Mouse (Mus musculus): ENCODE measurements around the gene Adprm. TPM values are rescaled to one million over a fixed set of nuclear protein-coding genes. Genes with fewer than 3 reads are reported as not detected.
A peak's percentile ranks its signal among the peaks of the same experiment; 100 is the strongest.

Gene Adprm
- polyA plus RNA-seq, 1 experiment from 2014 or later: 37.5 TPM

- no peak overlapping the region for H3K27ac ChIP-seq (replicated peaks)
- peaks cover 49% of the 10 kb centered on the region for H3K27me3 ChIP-seq
- H3K4me3 ChIP-seq: no peak overlapping the region
- H3K9me3 ChIP-seq: no peaks in the 10 kb centered on the region
- no peak overlapping the region for H3K9ac ChIP-seq (replicated peaks)
- no peak for ATAC-seq (ENCODE audit: low FRiP score, low read depth)
- H3K4me2 ChIP-seq (replicated peaks): no peak overlapping the region
- WGBS: 9% methylated on average over 6 of the region's 6 CpGs
- peaks cover 8% of the 10 kb centered on the region; the same call in 1 of the 2 replicates for H3K4me1 ChIP-seq
- no peaks in the 10 kb centered on the region for H3K36me3 ChIP-seq
Observed at GRCm38 (mm10) chr11:67085489-67085888, 33.1 kb upstream of the Adprm start.

- peaks cover 16% of the 10 kb centered on the region; the same call in 1 of the 2 replicates for H3K4me1 ChIP-seq
- H3K4me3 ChIP-seq: no peak overlapping the region
- WGBS: 43% methylated on average over 32 of the region's 32 CpGs
- no peaks in the 10 kb centered on the region for H3K36me3 ChIP-seq
- H3K4me2 ChIP-seq (replicated peaks): no peak overlapping the region
- no peak for ATAC-seq (ENCODE audit: low FRiP score, low read depth)
- no peak overlapping the region for H3K27ac ChIP-seq (replicated peaks)
- no peaks in the 10 kb centered on the region for H3K9me3 ChIP-seq
- peaks cover 49% of the 10 kb centered on the region for H3K27me3 ChIP-seq
- H3K9ac ChIP-seq (replicated peaks): no peak overlapping the region
Observed at GRCm38 (mm10) chr11:67083712-67084340, 31.4 kb upstream of the Adprm start.

GRCm38 (mm10) chr11:67083239-67083638 is 30.8 kb upstream of the Adprm start:
- Histone ChIP-seq H3K4me3 (no peak overlapping the region), H3K4me1 (peaks cover 16% of the 10 kb centered on the region; the same call in 1 of the 2 replicates), H3K9me3 (no peaks in the 10 kb centered on the region), H3K4me2 (replicated peaks) (no peak overlapping the region), H3K27ac (replicated peaks) (no peak overlapping the region), H3K9ac (replicated peaks) (no peak overlapping the region), H3K27me3 (peaks cover 49% of the 10 kb centered on the region), H3K36me3 (no peaks in the 10 kb centered on the region)
- ATAC-seq (ENCODE audit: low FRiP score, low read depth): no peak
- WGBS: 61% methylated on average over 6 of the region's 6 CpGs

GRCm38 (mm10) chr11:67082793-67083192 is 30.4 kb upstream of the Adprm start:
- Histone ChIP-seq H3K36me3 (no peaks in the 10 kb centered on the region), H3K4me1 (peaks cover 16% of the 10 kb centered on the region; the same call in 1 of the 2 replicates), H3K4me2 (replicated peaks) (no peak overlapping the region), H3K9ac (replicated peaks) (no peak overlapping the region), H3K27me3 (peaks cover 49% of the 10 kb centered on the region), H3K9me3 (no peaks in the 10 kb centered on the region), H3K27ac (replicated peaks) (no peak overlapping the region), H3K4me3 (no peak overlapping the region)
- WGBS: 90% methylated on average over 13 of the region's 13 CpGs
- ATAC-seq (ENCODE audit: low FRiP score, low read depth): no peak

GRCm38 (mm10) chr11:67082188-67082587 is 29.8 kb upstream of the Adprm start:
- peaks cover 18% of the 10 kb centered on the region; the same call in 1 of the 2 replicates for H3K4me1 ChIP-seq
- H3K27me3 ChIP-seq: peaks cover 48% of the 10 kb centered on the region
- H3K36me3 ChIP-seq: no peaks in the 10 kb centered on the region
- WGBS: 86% methylated on average over 7 of the region's 7 CpGs
- no peak overlapping the region for H3K4me2 ChIP-seq (replicated peaks)
- no peak overlapping the region for H3K9ac ChIP-seq (replicated peaks)
- H3K4me3 ChIP-seq: no peak overlapping the region
- H3K27ac ChIP-seq (replicated peaks): no peak overlapping the region
- H3K9me3 ChIP-seq: no peaks in the 10 kb centered on the region
- ATAC-seq (ENCODE audit: low FRiP score, low read depth): no peak

GRCm38 (mm10) chr11:67081125-67081649 is 28.8 kb upstream of the Adprm start:
- Histone ChIP-seq H3K36me3 (no peaks in the 10 kb centered on the region), H3K9ac (replicated peaks) (no peak overlapping the region), H3K27me3 (peaks cover 38% of the 10 kb centered on the region), H3K9me3 (no peaks in the 10 kb centered on the region), H3K4me3 (no peak overlapping the region), H3K4me2 (replicated peaks) (peak overlapping the region; percentile 31), H3K27ac (replicated peaks) (peak overlapping the region; percentile 46; the same call in 1 of the 2 replicates), H3K4me1 (peaks cover 18% of the 10 kb centered on the region; the same call in 1 of the 2 replicates)
- peak; percentile 70 for ATAC-seq (ENCODE audit: low FRiP score, low read depth)
- 3% methylated on average over 11 of the region's 11 CpGs for WGBS

- no peaks in the 10 kb centered on the region for H3K36me3 ChIP-seq
- H3K4me3 ChIP-seq: no peak overlapping the region
- 5% methylated on average over 3 of the region's 3 CpGs for WGBS
- H3K27me3 ChIP-seq: peaks cover 37% of the 10 kb centered on the region
- H3K9ac ChIP-seq (replicated peaks): no peak overlapping the region
- peaks cover 18% of the 10 kb centered on the region; the same call in 1 of the 2 replicates for H3K4me1 ChIP-seq
- no peaks in the 10 kb centered on the region for H3K9me3 ChIP-seq
- peak; percentile 73 for ATAC-seq (ENCODE audit: low FRiP score, low read depth)
- H3K27ac ChIP-seq (replicated peaks): peak overlapping the region; percentile 68
- 0 out of 2 replicates have a peak overlapping the region, but pooled peaks have one; percentile 9 for H3K4me2 ChIP-seq (replicated peaks)
Observed at GRCm38 (mm10) chr11:67080168-67080567, 27.8 kb upstream of the Adprm start.

- H3K27ac ChIP-seq (replicated peaks): peak overlapping the region; percentile 68
- H3K27me3 ChIP-seq: peaks cover 32% of the 10 kb centered on the region
- H3K4me1 ChIP-seq: peaks cover 18% of the 10 kb centered on the region; the same call in 1 of the 2 replicates
- ATAC-seq (ENCODE audit: low FRiP score, low read depth): peak; percentile 39; the same call in 1 of the 2 replicates
- H3K4me2 ChIP-seq (replicated peaks): 0 out of 2 replicates have a peak overlapping the region, but pooled peaks have one; percentile 9
- no peak overlapping the region for H3K4me3 ChIP-seq
- no peaks in the 10 kb centered on the region for H3K36me3 ChIP-seq
- H3K9ac ChIP-seq (replicated peaks): no peak overlapping the region
- no peaks in the 10 kb centered on the region for H3K9me3 ChIP-seq
- WGBS: 52% methylated on average over 11 of the region's 11 CpGs
Observed at GRCm38 (mm10) chr11:67079740-67080139, 27.3 kb upstream of the Adprm start.

- Histone ChIP-seq H3K27me3 (peaks cover 24% of the 10 kb centered on the region), H3K36me3 (no peaks in the 10 kb centered on the region), H3K4me1 (peaks cover 18% of the 10 kb centered on the region; the same call in 1 of the 2 replicates), H3K9ac (replicated peaks) (no peak overlapping the region), H3K4me2 (replicated peaks) (no peak overlapping the region), H3K27ac (replicated peaks) (no peak overlapping the region), H3K9me3 (no peaks in the 10 kb centered on the region), H3K4me3 (no peak overlapping the region)
- 83% methylated on average over 6 of the region's 6 CpGs for WGBS
- ATAC-seq (ENCODE audit: low FRiP score, low read depth): no peak
Observed at GRCm38 (mm10) chr11:67078888-67079287, 26.5 kb upstream of the Adprm start.

GRCm38 (mm10) chr11:67078000-67078399 is 25.6 kb upstream of the Adprm start, which contains the start of gene Myh3:
TSS of gene Myh3 (plus strand) at chr11:67078300.
- Histone ChIP-seq H3K27ac (replicated peaks) (no peak within 1 kb of the TSS), H3K4me1 (peaks cover 18% of the 10 kb centered on the region; the same call in 1 of the 2 replicates), H3K4me3 (no peak within 1 kb of the TSS), H3K9ac (replicated peaks) (no peak within 1 kb of the TSS), H3K36me3 (no peaks in the 10 kb centered on the region), H3K27me3 (peaks cover 15% of the 10 kb centered on the region), H3K4me2 (replicated peaks) (no peak within 1 kb of the TSS), H3K9me3 (no peaks in the 10 kb centered on the region)
- no peak for ATAC-seq (ENCODE audit: low FRiP score, low read depth)
- WGBS: 87% methylated on average over 5 of the region's 5 CpGs

- no peak overlapping the region for H3K27ac ChIP-seq (replicated peaks)
- WGBS: 72% methylated on average over 3 of the region's 3 CpGs
- no peak for ATAC-seq (ENCODE audit: low FRiP score, low read depth)
Observed at GRCm38 (mm10) chr11:67077435-67077834, 25.0 kb upstream of the Adprm start.

GRCm38 (mm10) chr11:67076781-67077180 is 24.4 kb upstream of the Adprm start:
- Histone ChIP-seq H3K27ac (replicated peaks) (no peak overlapping the region), H3K4me3 (no peak overlapping the region), H3K4me2 (replicated peaks) (no peak overlapping the region), H3K9me3 (no peaks in the 10 kb centered on the region), H3K4me1 (peaks cover 18% of the 10 kb centered on the region; the same call in 1 of the 2 replicates), H3K9ac (replicated peaks) (no peak overlapping the region), H3K36me3 (no peaks in the 10 kb centered on the region), H3K27me3 (peaks cover 6% of the 10 kb centered on the region; the same call in 1 of the 2 replicates)
- WGBS: 89% methylated on average over 5 of the region's 5 CpGs
- ATAC-seq (ENCODE audit: low FRiP score, low read depth): no peak

More at GRCm38 (mm10) chr11:67077435-67077834, 25.0 kb upstream of the Adprm start:
- Histone ChIP-seq H3K36me3 (no peaks in the 10 kb centered on the region), H3K4me3 (no peak overlapping the region), H3K9ac (replicated peaks) (no peak overlapping the region), H3K27me3 (peaks cover 11% of the 10 kb centered on the region; the same call in 1 of the 2 replicates), H3K9me3 (no peaks in the 10 kb centered on the region), H3K4me2 (replicated peaks) (no peak overlapping the region), H3K4me1 (peaks cover 18% of the 10 kb centered on the region; the same call in 1 of the 2 replicates)
